Mouse (Mus musculus) WW6 (cell line): ENCODE results near the gene S100a3.

ENCODE experiments used
- DNase-seq: peaks from one replicate; pipeline ENCODE4 v3.0.0-alpha.2; 2013; ENCODE audit warnings: low read depth, low spot score

The S100a3 gene

DNA sequence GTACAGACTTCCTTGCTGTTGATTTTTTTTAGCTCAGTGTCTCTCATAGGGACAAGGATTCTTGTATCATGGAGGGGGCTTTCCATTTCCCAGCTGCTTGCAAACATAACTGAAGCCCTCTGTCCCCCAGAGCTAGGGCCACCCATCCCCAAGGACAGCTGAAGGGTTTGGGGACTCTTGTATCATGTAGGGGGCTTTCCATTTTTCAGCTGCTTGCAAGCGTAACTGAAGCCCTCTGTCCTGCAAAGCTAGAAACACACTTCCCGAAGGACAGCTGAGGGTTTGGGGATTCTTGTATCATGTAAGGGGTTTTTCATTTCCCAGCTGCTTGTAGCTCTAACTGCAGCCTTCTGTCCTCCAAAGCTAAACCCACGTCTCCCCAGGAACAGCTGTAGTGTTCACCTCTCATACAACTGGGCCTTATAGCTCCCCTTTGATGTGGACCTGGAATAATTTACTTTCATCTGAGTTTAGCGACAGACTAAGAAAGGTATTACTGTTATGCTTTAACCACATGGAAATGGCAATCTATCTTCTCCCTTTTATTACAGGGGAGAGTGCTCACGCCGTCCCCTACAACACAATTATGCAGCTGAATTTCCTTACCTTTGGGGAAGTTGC is at the start of gene S100a3:
S100a3 (plus strand) TSS at position 571 of the 621 bp plus-strand sequence.
- no peak for DNase-seq

DNA sequence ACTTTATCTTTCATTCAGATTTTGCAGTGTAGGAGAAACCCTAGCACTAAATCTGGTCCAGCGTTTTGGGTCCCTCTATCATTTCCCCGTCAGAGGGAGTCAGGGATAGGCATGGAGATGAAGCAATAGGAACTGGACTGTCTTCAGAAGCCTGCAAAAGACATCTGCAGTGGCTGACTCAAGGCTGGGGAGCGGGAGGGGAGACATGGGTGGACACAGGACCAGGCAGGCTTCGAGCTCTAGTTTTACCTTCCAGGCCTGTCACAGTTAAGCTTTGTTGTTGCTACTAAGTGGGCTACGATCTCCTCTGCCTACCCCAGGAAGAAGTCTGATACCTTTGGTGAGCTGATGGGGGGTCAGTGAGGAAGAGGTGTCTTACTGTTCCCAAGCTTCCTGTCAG is 48.1 kb upstream of the S100a3 start:
- no peak for DNase-seq

DNA sequence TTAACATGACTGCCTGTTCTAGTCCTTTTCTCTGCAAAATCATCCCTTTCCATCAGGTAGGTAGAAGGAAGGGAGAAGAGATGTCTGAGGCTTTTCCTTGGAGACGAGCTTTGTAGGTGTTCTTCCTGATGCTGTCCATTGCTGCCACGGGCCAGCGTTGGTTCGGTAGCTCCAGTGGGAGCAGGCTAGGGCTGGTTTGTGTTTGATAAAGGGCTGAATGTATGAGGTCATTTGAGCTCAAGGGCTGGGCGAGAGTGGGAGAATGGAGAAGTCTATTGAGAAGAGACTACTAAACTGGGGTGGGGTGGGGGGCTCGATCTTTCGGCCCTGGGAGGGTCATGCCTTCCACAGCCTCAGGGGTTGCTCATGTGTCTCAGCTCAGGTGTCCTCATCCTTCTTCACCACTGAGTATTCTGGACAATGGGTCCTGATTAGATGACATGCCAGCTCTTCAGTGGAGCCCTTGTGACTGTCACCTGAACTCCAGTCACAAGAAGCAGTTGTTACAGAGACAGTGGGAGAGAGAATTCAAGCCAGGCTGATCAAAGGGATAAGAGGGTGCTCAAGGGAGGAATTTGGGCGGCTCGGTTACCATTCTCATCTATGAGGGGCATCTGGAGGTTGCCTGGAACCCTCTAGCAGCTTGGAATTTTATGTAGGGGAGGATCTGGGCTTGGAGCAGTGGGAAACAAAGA is 47.3 kb upstream of the S100a3 start:
- DNase-seq: no peak

DNA sequence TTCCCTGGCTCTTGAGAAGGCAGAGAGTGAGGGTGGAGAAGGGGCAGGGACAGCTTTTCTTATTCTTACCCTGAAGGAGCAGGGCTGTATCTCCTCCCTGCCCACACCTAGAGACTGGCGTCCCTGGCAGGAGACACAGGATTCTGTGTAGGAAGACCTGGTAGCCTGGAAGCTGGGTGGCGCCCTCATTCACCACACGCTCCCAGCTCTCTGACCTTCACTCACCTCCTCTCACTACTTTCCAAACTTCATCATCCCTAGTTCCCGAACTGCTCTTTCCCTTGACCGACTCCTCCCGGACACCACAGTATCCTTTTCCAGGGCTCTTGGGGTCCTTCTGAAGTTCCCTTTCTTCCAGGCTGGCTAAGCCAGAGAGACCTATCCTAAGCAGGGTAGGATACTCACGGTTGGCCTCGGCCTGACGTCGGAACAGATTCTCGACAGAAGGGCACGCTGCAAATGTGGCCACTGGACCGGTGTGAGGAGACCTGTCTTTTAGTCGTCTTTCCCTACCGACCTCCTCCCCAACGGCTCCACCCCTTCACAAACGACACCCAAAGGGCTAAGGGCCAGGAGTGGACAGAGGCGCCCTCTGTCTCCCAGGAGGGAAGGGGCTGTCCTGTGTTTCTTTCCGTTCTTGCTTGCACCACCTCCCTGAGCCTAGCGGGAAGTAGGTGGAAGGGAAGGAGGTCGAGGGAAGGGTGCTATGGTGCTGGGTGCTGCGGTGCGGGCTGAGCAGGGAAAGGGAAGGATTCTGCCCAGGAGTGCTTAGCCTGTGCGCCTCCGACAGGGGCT is 46.4 kb upstream of the S100a3 start, which contains the start of the genes S100a1 and S100a13:
S100a1 (minus strand) TSS at position 597 of the 795 bp plus-strand sequence.
S100a13 (plus strand) TSS at position 640 of the 795 bp plus-strand sequence.
- DNase-seq: no peak

DNA sequence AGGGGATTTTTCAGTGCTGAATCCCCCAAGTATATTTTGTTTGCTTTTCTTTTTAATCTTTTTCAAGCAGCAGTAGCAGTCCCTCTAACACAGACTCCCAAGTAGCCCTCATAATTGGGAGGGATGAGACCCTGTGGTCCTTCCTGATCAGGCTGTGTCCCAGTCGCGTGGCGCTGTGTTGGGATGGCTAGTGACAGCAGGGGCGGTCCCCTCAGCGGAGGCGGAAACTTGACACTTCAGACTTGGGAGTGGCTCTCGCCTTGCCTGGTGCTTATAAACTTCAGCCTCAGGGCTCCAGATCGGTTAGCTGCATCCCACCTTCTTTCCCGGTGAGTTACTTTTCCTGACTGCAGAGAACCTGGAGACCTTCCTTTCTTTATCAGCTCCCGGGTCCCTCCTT is 45.7 kb upstream of the S100a3 start:
- DNase-seq: no peak

DNA sequence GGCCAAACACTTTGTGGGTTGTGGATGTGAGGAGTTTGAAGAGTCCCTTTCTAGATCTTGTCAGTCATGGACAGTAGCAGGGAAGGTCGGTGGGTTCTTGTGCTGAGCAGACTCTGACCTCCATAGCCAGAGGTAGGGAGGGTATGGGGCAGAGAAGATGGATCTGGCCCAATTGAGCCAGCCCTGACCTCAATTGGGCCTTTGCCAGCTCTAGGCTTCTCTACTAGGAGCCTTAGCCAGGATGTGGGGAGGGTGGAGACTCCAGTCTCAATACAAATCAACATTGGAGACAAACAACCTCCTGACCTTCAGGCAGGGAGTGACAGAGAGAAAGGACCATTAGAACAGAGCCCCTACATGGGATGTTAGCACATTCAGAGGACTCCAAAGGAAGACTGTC is 45.1 kb upstream of the S100a3 start:
- DNase-seq: no peak

DNA sequence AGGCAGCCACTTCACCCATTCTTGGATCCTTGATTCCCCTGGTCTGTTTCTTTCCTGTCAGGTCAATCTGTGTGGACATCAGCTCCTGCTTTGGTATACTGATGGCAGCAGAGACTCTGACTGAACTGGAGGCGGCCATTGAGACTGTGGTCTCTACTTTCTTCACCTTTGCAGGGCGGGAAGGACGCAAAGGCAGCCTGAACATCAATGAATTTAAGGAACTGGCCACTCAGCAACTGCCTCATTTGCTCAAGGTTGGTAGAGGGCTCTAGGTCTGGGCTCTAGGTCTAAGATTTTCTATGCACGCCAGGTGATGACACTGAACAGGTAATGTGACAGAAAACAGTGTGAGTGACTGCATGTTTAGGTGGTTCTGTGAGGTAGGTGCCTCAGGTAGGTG is 44.6 kb upstream of the S100a3 start:
- DNase-seq: no peak

DNA sequence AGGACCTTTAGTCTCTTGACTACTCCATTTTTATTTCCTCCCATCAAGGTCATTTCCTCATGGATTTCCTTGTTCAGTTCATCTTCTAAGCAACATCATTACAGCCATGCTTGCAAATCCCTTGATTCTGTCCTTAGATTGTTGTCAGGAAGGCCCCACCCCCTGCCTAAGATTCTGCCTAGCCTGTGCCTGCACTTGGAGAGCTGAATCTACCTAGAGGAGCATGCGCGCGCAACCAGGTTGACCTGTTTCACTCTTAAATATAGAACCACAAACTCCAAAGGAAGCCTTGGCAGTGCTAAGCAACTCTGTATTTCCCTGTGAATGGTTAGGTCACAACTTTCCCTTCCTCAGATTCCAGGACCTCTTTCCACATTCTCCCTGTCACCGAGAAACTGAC is 42.7 kb upstream of the S100a3 start:
- DNase-seq: no peak

DNA sequence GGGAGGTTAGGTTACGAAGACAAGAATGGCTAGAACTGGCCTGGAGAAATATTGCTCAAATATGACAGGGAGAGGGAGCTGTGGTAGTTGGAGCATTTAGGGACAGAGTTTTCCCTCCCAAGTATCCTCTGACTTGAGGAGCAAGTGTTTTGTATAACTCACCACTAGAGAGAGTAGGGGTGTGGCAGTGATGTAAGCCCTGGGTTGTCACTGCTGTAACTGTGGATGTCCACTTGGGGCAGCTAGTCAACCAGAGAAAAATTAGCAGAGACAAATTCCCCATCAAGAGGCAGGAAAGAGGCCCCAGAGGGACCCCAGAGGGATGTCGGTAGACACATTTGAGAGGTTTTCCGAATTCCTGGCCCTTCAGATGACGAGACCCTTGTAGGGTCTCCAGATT is 35.0 kb upstream of the S100a3 start:
- no peak for DNase-seq

DNA sequence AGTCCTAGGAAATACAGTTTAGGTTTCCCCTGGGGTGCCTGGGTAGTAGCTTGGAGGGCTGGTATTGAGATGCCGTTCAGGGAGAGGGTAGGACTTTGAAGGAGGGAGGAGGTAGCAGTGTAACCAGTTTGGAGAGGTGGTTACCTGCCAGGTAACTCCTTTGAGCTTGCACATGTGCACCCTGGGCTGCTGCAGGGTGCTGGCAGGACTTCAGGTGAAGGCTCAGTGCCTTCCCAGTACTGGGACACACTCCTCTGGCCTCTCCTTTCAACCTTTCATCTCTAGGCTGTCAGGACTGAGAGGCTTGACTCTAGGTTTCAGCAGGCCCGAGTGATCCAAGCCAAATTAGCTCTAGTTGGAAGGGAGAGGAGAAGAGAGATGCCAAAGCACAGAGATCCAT is 34.3 kb upstream of the S100a3 start:
- no peak for DNase-seq

DNA sequence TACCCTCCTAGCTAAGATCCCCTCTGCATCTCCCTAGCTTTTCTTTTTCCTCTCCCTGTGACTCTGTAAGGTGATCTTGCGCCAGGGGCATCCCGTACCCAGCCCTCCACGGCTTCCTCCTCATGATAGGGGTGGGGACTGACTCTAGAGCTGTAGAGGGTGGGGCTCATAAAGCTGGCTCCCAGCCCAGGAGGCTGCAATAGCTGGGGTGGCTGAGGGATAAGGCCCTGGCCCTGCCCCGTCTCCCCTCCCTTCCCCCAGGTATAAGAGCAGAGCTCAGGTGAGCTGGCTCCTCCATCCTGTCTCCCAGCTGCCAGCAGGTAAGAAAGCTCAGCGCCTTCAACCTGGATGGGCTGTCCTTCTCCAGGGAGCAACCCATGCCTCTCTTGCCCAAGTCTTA is 33.8 kb upstream of the S100a3 start, which contains the start of gene S100a14:
S100a14 (plus strand) TSS at position 277 of the 400 bp plus-strand sequence.
- no peak for DNase-seq

DNA sequence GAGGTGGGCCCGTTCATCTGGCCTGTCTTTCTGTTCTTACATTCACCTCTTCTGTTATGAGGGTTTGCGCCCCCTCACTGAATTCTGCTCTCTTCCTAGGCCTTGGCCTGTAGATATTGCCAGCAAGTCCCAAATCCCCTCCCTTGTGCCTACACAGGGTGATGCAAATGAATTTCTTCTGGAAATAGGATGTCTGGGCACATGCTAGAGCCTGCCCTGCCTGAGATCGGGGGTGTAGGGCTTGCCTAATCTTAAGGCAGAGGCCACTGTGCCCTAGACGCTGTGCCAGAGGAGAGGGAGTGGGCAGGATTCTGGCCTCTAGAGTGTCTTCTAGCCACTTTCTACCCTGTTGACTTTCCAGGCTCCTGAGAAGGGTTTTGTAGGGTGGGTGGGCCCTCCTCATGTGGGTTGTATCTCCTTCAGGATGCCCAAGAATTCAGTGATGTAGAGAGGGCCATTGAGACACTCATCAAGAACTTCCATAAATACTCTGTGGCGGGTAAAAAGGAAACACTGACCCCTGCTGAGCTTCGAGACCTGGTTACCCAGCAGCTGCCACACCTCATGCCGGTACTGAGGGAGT is 33.0 kb upstream of the S100a3 start:
- DNase-seq: no peak

DNA sequence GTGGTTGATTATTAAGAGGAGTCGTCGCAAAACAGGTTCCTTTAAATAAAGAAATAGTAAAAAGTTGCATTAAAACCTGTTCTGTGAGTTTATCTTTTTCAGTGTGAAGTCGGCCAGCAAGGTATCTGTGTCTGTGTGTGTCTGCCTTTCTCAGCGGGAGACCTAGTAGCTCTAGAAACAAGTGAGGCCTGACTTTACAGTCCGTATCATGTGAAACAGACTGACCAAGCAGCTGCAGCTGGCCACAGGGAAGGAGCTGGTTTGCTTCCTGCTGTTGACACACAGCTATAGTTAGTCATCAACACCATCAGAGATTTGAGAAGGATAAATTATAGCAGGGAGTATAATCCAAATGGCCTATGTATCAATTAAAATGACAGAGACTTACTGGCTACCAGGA is 28.7 kb upstream of the S100a3 start:
- DNase-seq: no peak

DNA sequence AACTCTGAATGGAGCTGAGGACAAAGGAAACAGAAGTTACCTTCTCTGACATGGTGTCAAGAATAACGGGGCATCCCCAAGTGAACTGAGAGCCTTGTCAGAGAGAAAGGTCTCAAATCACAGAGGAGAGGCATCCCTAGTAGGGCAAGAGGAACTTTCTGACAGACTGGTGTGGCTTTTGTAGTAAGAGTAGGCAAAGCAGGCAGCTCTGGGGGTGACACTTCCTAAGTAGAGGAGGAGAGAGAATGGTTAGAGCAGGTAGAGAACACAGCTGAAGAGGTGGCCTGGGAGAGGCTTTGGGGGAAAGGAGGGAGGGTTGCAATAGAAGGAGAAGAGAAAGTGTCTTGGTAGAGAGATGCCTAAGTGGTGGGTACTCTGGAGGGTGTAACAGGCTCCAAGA is 24.9 kb upstream of the S100a3 start:
- no peak for DNase-seq

DNA sequence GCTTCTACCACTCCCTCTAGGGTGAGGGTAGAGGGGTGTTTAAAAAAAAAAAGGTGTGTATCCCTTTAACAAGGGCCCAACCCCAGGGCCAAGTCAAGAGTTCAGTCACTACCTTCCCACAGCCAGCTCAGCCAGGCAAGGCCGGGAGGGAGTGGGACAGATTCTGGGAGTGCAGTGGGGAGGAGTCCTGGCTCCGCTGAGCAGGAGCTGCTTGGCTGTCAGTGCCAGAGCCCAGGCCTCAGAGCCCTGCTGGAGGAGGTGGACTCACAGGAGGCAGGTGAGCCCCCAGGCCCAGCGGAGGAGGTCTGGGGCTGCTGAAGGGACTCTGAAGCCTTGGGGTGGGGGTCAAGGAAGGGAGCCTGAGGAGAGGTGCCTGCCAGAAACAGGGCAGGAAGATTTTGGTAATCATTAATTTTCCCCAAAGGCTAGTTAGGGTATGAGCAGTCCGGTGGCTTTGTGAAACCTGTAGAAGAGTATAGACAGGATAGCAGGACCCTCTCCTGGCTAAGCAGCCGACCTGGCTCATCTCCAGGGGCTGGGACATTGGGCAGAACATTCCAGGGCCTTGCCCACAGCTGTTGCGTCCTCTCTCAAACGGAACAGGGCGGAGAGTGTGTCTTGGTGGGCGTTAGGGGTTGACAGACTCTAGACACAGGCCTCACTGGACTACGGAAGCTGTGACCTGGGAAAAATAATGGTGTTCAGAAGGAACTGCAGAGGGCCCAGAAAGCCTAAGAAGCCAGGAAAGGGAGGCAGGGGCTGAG is 23.1 kb upstream of the S100a3 start, which contains the start of gene S100a16:
S100a16 (plus strand) TSS at position 114 of the 764 bp plus-strand sequence.
- DNase-seq: no peak

DNA sequence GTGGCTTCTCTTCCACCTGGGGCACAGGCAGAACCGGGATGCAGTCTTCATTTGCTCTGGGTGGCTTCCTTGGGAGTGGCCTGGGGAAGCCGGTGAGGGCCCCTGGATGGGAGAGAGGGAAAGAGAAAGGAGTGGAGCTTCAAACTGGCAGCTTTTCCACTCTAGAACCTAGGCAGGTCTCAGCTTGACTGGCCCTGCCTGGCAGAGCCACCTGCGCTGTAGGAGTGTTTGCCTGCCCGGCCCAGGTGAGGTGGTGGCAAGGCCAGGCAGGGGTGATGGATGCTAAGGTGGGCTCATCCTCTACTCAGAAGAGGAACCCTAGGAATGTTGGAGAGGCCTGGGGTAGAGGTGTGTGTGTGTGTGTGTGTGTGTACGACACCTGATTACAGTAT is 22.5 kb upstream of the S100a3 start:
- no peak for DNase-seq

DNA sequence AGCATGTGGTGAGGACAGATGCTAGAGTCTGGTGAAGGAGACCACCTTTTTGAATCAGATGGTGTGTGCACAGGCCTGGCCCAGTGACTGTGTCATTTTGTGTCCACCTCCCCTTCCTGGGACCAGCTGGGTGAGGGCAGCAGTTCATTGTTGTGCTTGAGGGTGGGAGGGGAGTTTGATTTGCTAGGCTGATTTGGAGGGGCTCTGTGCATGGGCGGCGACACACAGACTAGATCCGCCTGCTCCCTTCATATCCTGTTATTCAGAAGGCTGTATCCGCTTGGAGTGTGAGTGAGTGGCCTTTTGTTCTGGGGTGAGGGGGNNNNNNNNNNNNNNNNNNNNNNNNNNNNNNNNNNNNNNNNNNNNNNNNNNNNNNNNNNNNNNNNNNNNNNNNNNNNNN is 19.5 kb upstream of the S100a3 start:
- DNase-seq: no peak

DNA sequence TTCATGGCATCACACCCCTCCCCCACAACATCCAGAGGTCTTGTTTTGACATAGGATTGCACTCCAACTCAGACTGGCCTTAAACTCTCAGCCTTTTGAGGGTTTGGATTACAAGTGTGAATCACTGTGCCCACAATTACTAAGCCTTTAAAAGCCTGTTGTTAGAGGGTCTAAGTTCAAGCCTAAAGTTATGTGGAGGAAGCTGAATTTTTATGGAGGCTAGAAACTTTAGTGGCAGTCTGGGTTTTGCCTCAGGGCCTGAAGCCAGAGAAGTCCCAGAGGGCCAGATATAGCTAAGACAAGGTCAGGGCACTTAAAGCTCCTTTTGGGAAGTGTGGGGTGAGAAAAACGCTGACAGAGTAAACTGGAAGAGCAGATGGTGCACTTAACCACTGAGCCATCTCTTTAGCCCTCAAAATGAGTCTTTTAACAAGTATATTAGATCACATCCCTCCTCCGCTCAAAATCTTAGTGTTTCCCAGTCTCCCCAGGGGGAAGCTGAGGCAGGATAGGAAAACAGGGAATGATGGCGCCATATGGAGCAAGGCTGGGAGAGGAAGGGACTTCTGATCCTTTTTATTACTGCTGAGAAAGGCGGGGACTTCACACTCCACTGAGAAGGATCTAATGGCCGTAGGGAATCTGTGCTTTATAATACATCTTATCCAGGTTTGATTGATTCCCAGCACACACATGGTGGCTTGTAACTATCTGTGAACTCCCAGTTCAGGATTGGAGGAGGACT is 10.5 kb upstream of the S100a3 start:
- no peak for DNase-seq

DNA sequence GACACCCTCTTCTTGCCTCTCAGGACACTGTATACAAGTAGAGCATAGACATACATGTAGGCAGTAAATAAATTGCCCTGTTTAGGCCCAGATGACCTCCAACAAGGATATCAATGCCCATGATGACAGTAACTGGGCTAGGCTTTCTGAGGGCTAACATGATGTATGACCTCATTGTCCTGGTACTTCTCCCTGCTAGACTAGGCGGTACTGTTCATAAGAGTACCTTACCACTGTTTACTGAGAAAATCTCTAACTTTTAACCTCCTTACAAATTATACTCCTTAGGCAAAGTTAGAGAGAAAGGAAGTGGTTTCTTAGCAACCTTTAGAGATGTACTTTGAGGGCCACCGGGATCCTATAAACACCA is 10.0 kb upstream of the S100a3 start:
- DNase-seq: no peak

DNA sequence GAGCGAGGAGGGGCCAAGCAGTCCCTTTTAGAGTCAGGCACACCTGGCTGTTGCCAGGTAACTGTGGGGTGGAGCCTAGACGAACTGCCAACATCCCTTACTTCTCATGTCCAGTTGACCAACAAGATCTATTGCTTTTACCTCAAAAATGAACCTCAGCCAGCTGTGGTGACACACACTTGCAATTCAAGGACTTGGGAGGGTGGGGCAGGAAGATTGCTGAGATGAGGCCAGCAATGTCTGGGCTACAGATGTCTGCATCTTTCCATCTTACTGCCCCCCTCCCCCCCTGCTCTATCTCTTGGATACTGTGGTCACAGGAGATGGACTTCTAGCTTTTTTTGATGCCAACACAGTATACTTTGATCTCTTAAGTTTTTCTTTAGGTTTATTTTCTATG is 8.1 kb upstream of the S100a3 start:
- DNase-seq: no peak

DNA sequence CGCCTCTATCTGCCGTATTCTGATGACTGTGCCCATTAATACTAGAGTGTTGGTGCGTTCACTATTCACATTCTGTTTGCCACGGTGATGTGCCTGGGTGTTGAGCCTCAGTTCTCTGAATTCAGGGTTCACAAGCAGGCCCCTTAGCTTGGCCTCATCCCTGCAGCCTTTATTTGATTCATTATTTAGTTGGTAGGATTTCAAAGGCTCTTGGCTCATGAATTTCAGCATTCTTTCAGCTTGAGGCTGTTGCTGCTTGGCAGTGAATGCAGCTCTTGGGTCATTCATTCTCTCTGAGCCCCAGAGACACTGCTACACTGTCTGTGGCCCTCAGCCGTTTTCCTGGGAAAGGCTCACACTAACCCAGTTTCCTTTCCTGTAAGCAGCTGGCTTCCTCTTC is 4.4 kb upstream of the S100a3 start:
- no peak for DNase-seq
